In genomic region chr7:144208628-144209027, GRCm38 (mm10) we compare ENCODE assay signal across 14 mouse cellular contexts.
DNase-seq lines count a peak whose midpoint lies in the region; ATAC-seq and TF ChIP-seq lines count a peak whose summit lies in the region.
"Had no signal": no experiment of that assay in that cellular context is flagged by ENCODE, and none has a peak within 500 bp of the region (broad histone marks: within the 10 kb centered on the region; RNA-seq: fewer than 3 reads in every experiment).

No protein-coding gene starts in this region.

- H3K4me2 ChIP-seq in hindbrain, postnatal 0 days (ENCODE audit: low read depth, low read length): no peak overlapping the region
- no peak overlapping the region for H3K4me2 ChIP-seq in hindbrain, embryonic 11.5 days (replicated peaks; ENCODE audit: low read depth, low read length)
- H3K4me2 ChIP-seq: embryonic facial prominence, embryonic 12.5 days; forebrain, embryonic 13.5 days; forebrain, embryonic 15.5 days had no signal

- H3K36me3 ChIP-seq in hindbrain, postnatal 0 days (ENCODE audit: insufficient read depth, low read length): no peaks in the 10 kb centered on the region
- H3K36me3 ChIP-seq in hindbrain, embryonic 11.5 days (ENCODE audit: control insufficient read depth, insufficient read depth, low read length): no peaks in the 10 kb centered on the region
- H3K36me3 ChIP-seq: embryonic facial prominence, embryonic 10.5 days; embryonic facial prominence, embryonic 12.5 days; forebrain, embryonic 15.5 days had no signal

- no peaks in the 10 kb centered on the region for H3K9me3 ChIP-seq in hindbrain, postnatal 0 days (ENCODE audit: low read length)
- no peaks in the 10 kb centered on the region for H3K9me3 ChIP-seq in hindbrain, embryonic 11.5 days (ENCODE audit: control insufficient read depth, low read length)
- H3K9me3 ChIP-seq: embryonic facial prominence, embryonic 10.5 days; embryonic facial prominence, embryonic 12.5 days; forebrain, embryonic 13.5 days; forebrain, embryonic 15.5 days had no signal

- no peak for ATAC-seq in hindbrain, postnatal 0 days
- no peak for ATAC-seq in hindbrain, embryonic 11.5 days (ENCODE audit: low FRiP score)
- ATAC-seq: CD4-positive, CD25-positive, alpha-beta regulatory T cell, adult 4 months; forebrain, embryonic 13.5 days had no signal

- no peak overlapping the region for H3K4me3 ChIP-seq in hindbrain, postnatal 0 days (ENCODE audit: low read length)
- H3K4me3 ChIP-seq in hindbrain, embryonic 11.5 days (ENCODE audit: low read depth, low read length): no peak overlapping the region
- H3K4me3 ChIP-seq: embryonic facial prominence, embryonic 10.5 days; embryonic facial prominence, embryonic 12.5 days; forebrain, embryonic 13.5 days; forebrain, embryonic 15.5 days had no signal

- H3K4me1 ChIP-seq in hindbrain, postnatal 0 days (ENCODE audit: insufficient read depth, low read length): peaks cover 6% of the 10 kb centered on the region
- H3K4me1 ChIP-seq in hindbrain, embryonic 11.5 days (replicated peaks; ENCODE audit: control insufficient read depth, insufficient read depth, low read length): no peaks in the 10 kb centered on the region
- H3K4me1 ChIP-seq: embryonic facial prominence, embryonic 12.5 days; forebrain, embryonic 13.5 days had no signal

- WGBS in hindbrain, postnatal 0 days: 82% methylated on average over 1 of the region's 1 CpGs
- 43% methylated on average over 1 of the region's 1 CpGs for WGBS in hindbrain, embryonic 11.5 days

- H3K27me3 ChIP-seq in hindbrain, postnatal 0 days (ENCODE audit: insufficient read depth, low read length): no peaks in the 10 kb centered on the region
- no peaks in the 10 kb centered on the region for H3K27me3 ChIP-seq in hindbrain, embryonic 11.5 days (ENCODE audit: control insufficient read depth, insufficient read depth, low read length)
- H3K27me3 ChIP-seq: embryonic facial prominence, embryonic 12.5 days; forebrain, embryonic 15.5 days had no signal

- TF ChIP-seq CTCF in hindbrain, postnatal 0 days (IDR thresholded peaks at IDR 0.05; ENCODE audit: low read depth): no peak

- no peak for DNase-seq in hindbrain, postnatal 0 days (ENCODE audit: low spot score)
- DNase-seq in hindbrain, embryonic 11.5 days (ENCODE audit: low spot score): no peak
- DNase-seq in retina, postnatal 1 day: peak; percentile 19
- no peak for DNase-seq in retina, embryonic 14.5 days (ENCODE audit: low spot score)
- peak; percentile 63 for DNase-seq in ZHBTc4 (ENCODE audit: low read depth, low spot score)
- no peak for DNase-seq in layer of hippocampus, adult 9-10 months (ENCODE audit: low spot score)
- DNase-seq: B cell, adult 2 months; cerebellum, adult 9-11 months; forebrain, postnatal 0 days had no signal

- peak overlapping the region; percentile 29; the same call in 1 of the 2 replicates for H3K27ac ChIP-seq in hindbrain, postnatal 0 days
- no peak overlapping the region for H3K27ac ChIP-seq in hindbrain, embryonic 11.5 days (ENCODE audit: low read depth, low read length)
- H3K27ac ChIP-seq: embryonic facial prominence, embryonic 10.5 days; embryonic facial prominence, embryonic 12.5 days; forebrain, embryonic 13.5 days; forebrain, embryonic 15.5 days had no signal

- H3K9ac ChIP-seq in hindbrain, postnatal 0 days (replicated peaks; ENCODE audit: low read length): no peak overlapping the region
- no peak overlapping the region for H3K9ac ChIP-seq in hindbrain, embryonic 11.5 days (ENCODE audit: low read depth, low read length)
- H3K9ac ChIP-seq: embryonic facial prominence, embryonic 12.5 days; forebrain, embryonic 13.5 days; forebrain, embryonic 15.5 days; forebrain, postnatal 0 days had no signal

Comparison
In these comparisons a context has a peak if more than half of its experiments do, and no peak if none do; other contexts are left out.
1. DNase-seq: peak in retina, postnatal 1 day (single experiment) and ZHBTc4 (single experiment); none in hindbrain, postnatal 0 days (single experiment), hindbrain, embryonic 11.5 days (single experiment), retina, embryonic 14.5 days (single experiment) and layer of hippocampus, adult 9-10 months (single experiment).